Comparison of ENCODE assay signal across 10 mouse cellular contexts in the genomic region with DNA sequence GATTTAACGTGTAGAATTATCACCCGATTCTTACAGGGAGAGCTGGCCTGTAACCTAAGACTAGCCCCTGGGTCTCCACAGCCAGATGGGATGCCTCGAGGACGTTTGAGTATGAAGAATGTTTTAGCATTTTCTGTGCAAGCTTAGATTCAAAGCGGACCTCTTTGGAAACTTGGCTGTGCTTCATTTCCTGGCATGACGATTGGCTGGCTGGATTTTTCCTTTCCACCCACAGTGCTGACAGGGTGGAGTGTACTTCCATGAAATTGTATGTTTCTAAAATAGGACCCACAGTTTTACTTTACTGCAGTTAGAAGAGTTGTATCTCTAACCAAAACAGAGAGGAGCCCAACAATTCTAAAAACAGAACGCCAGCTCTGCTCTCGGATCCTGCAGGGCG.
DNase-seq lines count a peak whose midpoint lies in the region; ATAC-seq and TF ChIP-seq lines count a peak whose summit lies in the region.
"Had no signal": no experiment of that assay in that cellular context is flagged by ENCODE, and none has a peak within 500 bp of the region (broad histone marks: within the 10 kb centered on the region; RNA-seq: fewer than 3 reads in every experiment).

No protein-coding gene starts in this region.

- no peak overlapping the region for H3K9ac ChIP-seq in intestine, embryonic 14.5 days (ENCODE audit: low read length)
- H3K9ac ChIP-seq in intestine, postnatal 0 days (ENCODE audit: low read depth, low read length) = no peak overlapping the region
- no peak overlapping the region for H3K9ac ChIP-seq in heart, postnatal 0 days (replicated peaks; ENCODE audit: low read depth, low read length)
- H3K9ac ChIP-seq: limb, embryonic 12.5 days had no signal

- ATAC-seq in intestine, embryonic 14.5 days (replicated peaks; ENCODE audit: low FRiP score, low TSS enrichment, low read depth) = no peak
- ATAC-seq in intestine, postnatal 0 days = no peak
- ATAC-seq in heart, postnatal 0 days (ENCODE audit: insufficient read depth, low read depth) = peak; percentile 71

- no peaks in the 10 kb centered on the region for H3K9me3 ChIP-seq in intestine, embryonic 14.5 days (ENCODE audit: control insufficient read depth, low read length)
- no peaks in the 10 kb centered on the region for H3K9me3 ChIP-seq in intestine, postnatal 0 days (ENCODE audit: control insufficient read depth)
- H3K9me3 ChIP-seq in heart, postnatal 0 days (replicated peaks; ENCODE audit: control insufficient read depth, low read length) = no peaks in the 10 kb centered on the region
- H3K9me3 ChIP-seq: limb, embryonic 12.5 days had no signal

- 60% methylated on average over 9 of the region's 9 CpGs for WGBS in intestine, embryonic 14.5 days
- WGBS in intestine, postnatal 0 days = 67% methylated on average over 9 of the region's 9 CpGs
- WGBS in heart, postnatal 0 days = 38% methylated on average over 9 of the region's 9 CpGs

- no peak for TF ChIP-seq CTCF in intestine, postnatal 0 days (IDR thresholded peaks at IDR 0.05; ENCODE audit: low read depth)
- no peak for TF ChIP-seq CTCF in heart, postnatal 0 days (IDR thresholded peaks at IDR 0.05; ENCODE audit: low read depth)
- TF ChIP-seq CTCF in left cerebral cortex, adult 2 months (IDR thresholded peaks at IDR 0.05) = no peak

- H3K36me3 ChIP-seq in intestine, embryonic 14.5 days (ENCODE audit: control insufficient read depth, insufficient read depth, low read length) = no peaks in the 10 kb centered on the region
- no peaks in the 10 kb centered on the region for H3K36me3 ChIP-seq in intestine, postnatal 0 days (ENCODE audit: control insufficient read depth, insufficient read depth)
- no peaks in the 10 kb centered on the region for H3K36me3 ChIP-seq in heart, postnatal 0 days (replicated peaks; ENCODE audit: control insufficient read depth, insufficient read depth, low read length)

- H3K4me3 ChIP-seq in intestine, embryonic 14.5 days (ENCODE audit: low read depth, low read length) = no peak overlapping the region
- H3K4me3 ChIP-seq in intestine, postnatal 0 days (ENCODE audit: low read depth, low read length) = no peak overlapping the region
- no peak overlapping the region for H3K4me3 ChIP-seq in heart, postnatal 0 days (ENCODE audit: low read depth, low read length)
- no peak overlapping the region for H3K4me3 ChIP-seq in left cerebral cortex, adult 2 months
- H3K4me3 ChIP-seq: limb, embryonic 12.5 days had no signal

- H3K4me1 ChIP-seq in intestine, embryonic 14.5 days (replicated peaks; ENCODE audit: control insufficient read depth, insufficient read depth, low read length) = 0 out of 2 replicates have a peak, but pooled peaks cover 9% of the 10 kb centered on the region
- no peaks in the 10 kb centered on the region; the same call in 1 of the 2 replicates for H3K4me1 ChIP-seq in intestine, postnatal 0 days (replicated peaks; ENCODE audit: control insufficient read depth, insufficient read depth, low read length)
- H3K4me1 ChIP-seq in heart, postnatal 0 days (ENCODE audit: control insufficient read depth, insufficient read depth) = peaks cover 35% of the 10 kb centered on the region

- intact Hi-C loops in left cerebral cortex, adult 2 months (cut with DNase I) = loop anchor here (5.0 kb wide), 1 partner anchor 144 kb away; no protein-coding TSS in a partner anchor

- TF ChIP-seq EP300 in heart, postnatal 0 days (IDR thresholded peaks at IDR 0.05; ENCODE audit: low read depth) = no peak

- H3K27ac ChIP-seq in intestine, embryonic 14.5 days (ENCODE audit: low read depth) = peak overlapping the region; percentile 59; the same call in 1 of the 2 replicates
- no peak overlapping the region for H3K27ac ChIP-seq in intestine, postnatal 0 days (ENCODE audit: low read depth, low read length)
- peak overlapping the region; percentile 75 for H3K27ac ChIP-seq in heart, postnatal 0 days (ENCODE audit: low read depth)
- H3K27ac ChIP-seq in left cerebral cortex, adult 2 months = peak overlapping the region; percentile 45
- H3K27ac ChIP-seq: limb, embryonic 12.5 days had no signal

- no peak for DNase-seq in intestine, embryonic 14.5 days (ENCODE audit: low spot score)
- DNase-seq in heart, postnatal 0 days (ENCODE audit: low spot score) = peak; percentile 71
- peak; percentile 31 to 41 for DNase-seq in left cerebral cortex, adult 2 months (ENCODE audit: extremely low spot score in 1 of 2, low spot score in 2 of 2)
- DNase-seq in skeletal muscle tissue, adult 2 months (ENCODE audit: low read depth, low spot score) = peak; percentile 40
- DNase-seq in urinary bladder, adult 2 months (ENCODE audit: low spot score) = no peak
- DNase-seq in cerebellum, postnatal 25 days = no peak
- no peak for DNase-seq in cerebellum, postnatal 4 days (ENCODE audit: low spot score in 2 of 2)

- no peak overlapping the region for H3K4me2 ChIP-seq in intestine, embryonic 14.5 days (ENCODE audit: low read length)
- H3K4me2 ChIP-seq in intestine, postnatal 0 days (replicated peaks; ENCODE audit: low read depth) = no peak overlapping the region
- H3K4me2 ChIP-seq in heart, postnatal 0 days (ENCODE audit: low read depth, low read length) = peak overlapping the region; percentile 22; the same call in 1 of the 2 replicates
- H3K4me2 ChIP-seq: limb, embryonic 12.5 days had no signal

- no peaks in the 10 kb centered on the region for H3K27me3 ChIP-seq in intestine, embryonic 14.5 days (replicated peaks; ENCODE audit: control insufficient read depth, insufficient read depth, low read length)
- H3K27me3 ChIP-seq in intestine, postnatal 0 days (replicated peaks; ENCODE audit: control insufficient read depth, insufficient read depth, low read length) = no peaks in the 10 kb centered on the region
- no peaks in the 10 kb centered on the region for H3K27me3 ChIP-seq in heart, postnatal 0 days (ENCODE audit: control insufficient read depth, insufficient read depth, low read length)
- H3K27me3 ChIP-seq: CH12.LX; limb, embryonic 12.5 days had no signal

Comparison
In these comparisons a context has a peak if more than half of its experiments do, and no peak if none do; other contexts are left out.
1. DNase-seq: peak in heart, postnatal 0 days (single experiment), left cerebral cortex, adult 2 months (2 of 2) and skeletal muscle tissue, adult 2 months (single experiment); none in intestine, embryonic 14.5 days (single experiment), urinary bladder, adult 2 months (single experiment), cerebellum, postnatal 25 days (0 of 2) and cerebellum, postnatal 4 days (0 of 2).